Comparison of ENCODE assay signal across 14 mouse cellular contexts in the genomic region with DNA sequence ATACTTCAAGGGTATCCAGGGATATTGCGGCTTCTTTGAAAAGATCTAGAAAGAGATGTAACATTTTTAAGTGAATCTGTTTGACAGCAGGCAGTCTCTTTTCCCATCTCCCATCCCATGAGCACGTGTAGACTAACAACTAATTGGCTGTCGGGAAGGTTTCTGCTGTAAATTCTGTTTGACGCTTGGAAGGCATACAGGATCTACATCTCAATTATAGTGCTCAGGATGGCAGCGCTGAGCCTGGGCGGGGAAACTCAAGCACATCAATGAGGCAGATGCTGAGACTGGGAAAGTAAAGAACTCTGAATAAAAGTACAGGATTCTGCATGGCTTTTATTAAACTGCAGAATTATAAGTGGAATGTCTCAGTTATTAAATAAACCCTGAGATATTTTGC.
"Had no signal": no experiment of that assay in that cellular context is flagged by ENCODE, and none has a peak within 500 bp of the region (broad histone marks: within the 10 kb centered on the region; RNA-seq: fewer than 3 reads in every experiment).

No protein-coding gene starts in this region.

- H3K27me3 ChIP-seq: limb, embryonic 12.5 days; liver, embryonic 13.5 days; lung, embryonic 15.5 days; megakaryocyte, embryonic 14.5 days; neural tube, embryonic 15.5 days had no signal

- H3K9ac ChIP-seq: limb, embryonic 12.5 days; liver, embryonic 13.5 days; liver, postnatal 0 days; lung, embryonic 15.5 days; neural tube, embryonic 15.5 days had no signal

- H3K4me3 ChIP-seq: limb, embryonic 12.5 days; liver, embryonic 13.5 days; lung, embryonic 15.5 days; megakaryocyte, embryonic 14.5 days; myocyte; neural tube, embryonic 15.5 days had no signal

- H3K4me1 ChIP-seq: limb, embryonic 12.5 days; liver, embryonic 13.5 days; lung, embryonic 15.5 days; megakaryocyte, embryonic 14.5 days; neural tube, embryonic 15.5 days had no signal

- ATAC-seq: liver, postnatal 0 days had no signal

- H3K4me2 ChIP-seq: limb, embryonic 12.5 days; liver, embryonic 13.5 days; lung, embryonic 15.5 days; neural tube, embryonic 15.5 days had no signal

- H3K36me3 ChIP-seq: limb, embryonic 12.5 days; liver, embryonic 13.5 days; lung, embryonic 15.5 days; neural tube, embryonic 15.5 days had no signal

- H3K9me3 ChIP-seq: limb, embryonic 12.5 days; liver, embryonic 13.5 days; lung, embryonic 15.5 days; megakaryocyte, embryonic 14.5 days; neural tube, embryonic 15.5 days had no signal

- DNase-seq: kidney, adult 8-10 months; kidney, postnatal 36 days; liver; liver, embryonic 13.5 days; liver, postnatal 0 days; lung, postnatal 14 days; thymus, postnatal 4 days had no signal

- H3K27ac ChIP-seq: limb, embryonic 12.5 days; liver, embryonic 13.5 days; lung, embryonic 15.5 days; macrophage; neural tube, embryonic 15.5 days; stomach, postnatal 0 days had no signal
